Mouse (Mus musculus) layer of hippocampus, adult 6 months (tissue): Measurements from ENCODE around the gene Olfr1436. TPM values are rescaled to one million over a fixed set of nuclear protein-coding genes. Genes with fewer than 3 reads are reported as not detected.

Experiments
- long read RNA-seq, 2 experiments: library from polyadenylated mRNA; unstranded; transcript quantifications; one replicate each; pipeline ENCODE4 v2.0.0; 2019 to 2020
- polyA plus RNA-seq: library from polyadenylated mRNA; unstranded; fragments of <200 nt; fragmentation: Nextera tagmentation; gene quantifications from 2 replicates; pipeline ENCODE4 v1.2.3, GENCODE M21; 2021

Olfr1436 gene
- not detected in 2 replicates for polyA plus RNA-seq
- long read RNA-seq, experiment 1: 0 reads
- long read RNA-seq, experiment 2: 0 reads

DNA sequence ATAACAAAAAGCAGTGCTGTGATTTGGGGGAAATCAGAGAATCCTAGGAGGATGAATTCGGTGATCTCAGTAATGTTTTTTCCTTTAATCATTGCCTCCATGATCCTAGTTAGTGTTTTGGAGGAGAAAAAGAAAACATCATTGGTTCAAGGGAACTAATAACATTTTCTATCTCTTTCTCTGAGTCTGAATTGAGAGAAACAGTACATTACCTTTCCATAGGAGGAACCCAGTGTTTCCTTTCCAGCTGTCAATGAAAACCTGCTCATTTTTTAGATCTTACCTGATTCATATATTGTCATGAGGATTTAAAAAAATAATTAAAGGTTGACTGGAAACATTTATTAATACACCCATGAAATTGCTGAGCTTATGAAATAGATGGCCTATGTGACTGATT is at the start of gene Olfr1436:
Gene Olfr1436, minus strand, starts transcription at position 101 of the 400 bp plus-strand sequence.

DNA sequence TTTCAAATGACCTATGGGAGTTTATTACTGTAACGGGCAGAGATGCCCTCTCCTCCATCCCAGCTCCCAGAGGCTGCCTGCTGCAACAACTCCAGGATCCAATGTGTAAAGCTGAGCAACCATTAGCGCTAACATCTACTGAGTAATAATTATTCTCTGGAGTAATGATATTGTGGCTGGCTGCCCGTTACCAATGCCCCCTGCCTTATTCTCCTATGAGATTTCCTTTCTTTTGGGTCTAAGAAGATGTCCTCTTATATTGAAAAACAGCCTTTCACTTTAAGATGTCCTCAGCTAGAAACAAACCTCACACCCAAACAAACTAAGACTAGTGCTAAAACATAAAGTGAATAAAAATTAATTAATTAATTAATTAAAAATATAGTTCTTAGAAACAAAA is 36.9 kb upstream of the Olfr1436 start, which contains the start of gene Olfr1438-ps1:
Gene Olfr1438-ps1, minus strand, starts transcription at position 101 of the 400 bp plus-strand sequence.

GRCm38 (mm10) chr19:12325001-12325400 is 26.1 kb upstream of the Olfr1436 start, which contains the start of gene Olfr1437:
Gene Olfr1437, minus strand, starts transcription at chr19:12325101.

GRCm38 (mm10) chr19:12279554-12279953 is 19.4 kb downstream of the Olfr1436 start, which contains the start of gene Olfr1434:
Gene Olfr1434, plus strand, starts transcription at chr19:12279854.

DNA sequence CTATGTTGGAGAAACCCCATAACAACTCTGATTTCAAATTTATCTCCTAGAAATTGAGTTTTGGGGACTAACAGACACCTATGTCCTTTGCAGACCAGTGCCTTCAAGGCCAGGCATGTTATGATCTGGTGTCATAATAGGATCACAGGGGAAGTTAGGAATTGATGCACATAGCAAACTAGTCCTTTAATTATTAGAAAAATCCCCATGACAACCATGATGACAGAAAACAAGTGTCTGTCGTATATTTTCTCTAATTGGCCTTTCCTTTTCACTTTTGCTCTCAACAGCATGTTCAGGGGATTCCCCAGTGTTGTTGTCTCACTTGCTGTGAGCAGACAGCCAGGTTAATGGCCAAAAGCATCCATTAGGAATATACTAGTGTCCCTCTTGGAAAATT is 38.2 kb downstream of the Olfr1436 start, which contains the start of gene Olfr235:
Gene Olfr235, plus strand, starts transcription at position 301 of the 400 bp plus-strand sequence.

Other genes starting within 250 kb of the Olfr1436 start
- not detected in 2 replicates for gene Olfr1424, start 236.4 kb downstream of the Olfr1436 start, polyA plus RNA-seq
- gene Olfr1425, start 221.4 kb downstream of the Olfr1436 start, polyA plus RNA-seq: not detected in 2 replicates
- not detected in 2 replicates for gene Olfr1426, start 207.1 kb downstream of the Olfr1436 start, polyA plus RNA-seq
- gene Olfr1427, start 195.8 kb downstream of the Olfr1436 start, polyA plus RNA-seq: not detected in 2 replicates
- gene Olfr1428, start 183.2 kb downstream of the Olfr1436 start, polyA plus RNA-seq: not detected in 2 replicates
- not detected in 2 replicates for gene Olfr76, start 175.9 kb downstream of the Olfr1436 start, polyA plus RNA-seq
- not detected in 2 replicates for gene Olfr1555-ps1, start 129.0 kb downstream of the Olfr1436 start, polyA plus RNA-seq
- not detected in 2 replicates for gene Olfr1431, start 98.5 kb downstream of the Olfr1436 start, polyA plus RNA-seq
- not detected in 2 replicates for gene Olfr1432, start 66.5 kb downstream of the Olfr1436 start, polyA plus RNA-seq
- gene Olfr262, start 57.5 kb downstream of the Olfr1436 start, polyA plus RNA-seq: not detected in 2 replicates
- not detected in 2 replicates for gene Olfr235, start 38.1 kb downstream of the Olfr1436 start, polyA plus RNA-seq
- gene Olfr1434, start 19.3 kb downstream of the Olfr1436 start, polyA plus RNA-seq: not detected in 2 replicates
- not detected in 2 replicates for gene Olfr1437, start 26.0 kb upstream of the Olfr1436 start, polyA plus RNA-seq
- not detected in 2 replicates for gene Olfr1438-ps1, start 36.8 kb upstream of the Olfr1436 start, polyA plus RNA-seq
- not detected in 2 replicates for gene Olfr1440, start 88.1 kb upstream of the Olfr1436 start, polyA plus RNA-seq
- gene Olfr1441, start 118.3 kb upstream of the Olfr1436 start, polyA plus RNA-seq: not detected in 2 replicates
- gene Pfpl, start 128.8 kb upstream of the Olfr1436 start, polyA plus RNA-seq: not detected in 2 replicates
- 2.8 and 2.9 TPM in 2 replicates for gene Mpeg1, start 161.6 kb upstream of the Olfr1436 start, polyA plus RNA-seq
- 4.0 and 4.5 TPM in 2 replicates for gene Dtx4, start 202.3 kb upstream of the Olfr1436 start, polyA plus RNA-seq
- gene Fam111a, start 246.6 kb upstream of the Olfr1436 start, polyA plus RNA-seq: 0.53 and 0.55 TPM in 2 replicates